Mouse (Mus musculus) G1E-ER4 (cell line): ENCODE measurements around the gene Mogat2. TPM values are rescaled to one million over a fixed set of nuclear protein-coding genes. Genes with fewer than 3 reads are reported as not detected.

Source experiments
- GATA1 ChIP-seq: IDR thresholded peaks from one replicate; pipeline ENCODE4 v1.8.0; 2012; ENCODE audit warnings: low read length, inconsistent platforms
- polyA plus RNA-seq: library from polyadenylated mRNA; stranded (reverse); fragments of >175 nt; gene quantifications from 2 replicates; pipeline ENCODE4 v1.2.3, GENCODE M21; 2012

The Mogat2 gene
- polyA plus RNA-seq, 1 experiment, result not detected

- TF ChIP-seq GATA1, result no peak
These were observed 53.0 kb downstream of the Mogat2 start for GRCm38 (mm10) chr7:99185405-99185804.

GRCm38 (mm10) chr7:99183751-99184150 lies 54.7 kb downstream of the Mogat2 start:
- TF ChIP-seq GATA1, result no peak

DNA sequence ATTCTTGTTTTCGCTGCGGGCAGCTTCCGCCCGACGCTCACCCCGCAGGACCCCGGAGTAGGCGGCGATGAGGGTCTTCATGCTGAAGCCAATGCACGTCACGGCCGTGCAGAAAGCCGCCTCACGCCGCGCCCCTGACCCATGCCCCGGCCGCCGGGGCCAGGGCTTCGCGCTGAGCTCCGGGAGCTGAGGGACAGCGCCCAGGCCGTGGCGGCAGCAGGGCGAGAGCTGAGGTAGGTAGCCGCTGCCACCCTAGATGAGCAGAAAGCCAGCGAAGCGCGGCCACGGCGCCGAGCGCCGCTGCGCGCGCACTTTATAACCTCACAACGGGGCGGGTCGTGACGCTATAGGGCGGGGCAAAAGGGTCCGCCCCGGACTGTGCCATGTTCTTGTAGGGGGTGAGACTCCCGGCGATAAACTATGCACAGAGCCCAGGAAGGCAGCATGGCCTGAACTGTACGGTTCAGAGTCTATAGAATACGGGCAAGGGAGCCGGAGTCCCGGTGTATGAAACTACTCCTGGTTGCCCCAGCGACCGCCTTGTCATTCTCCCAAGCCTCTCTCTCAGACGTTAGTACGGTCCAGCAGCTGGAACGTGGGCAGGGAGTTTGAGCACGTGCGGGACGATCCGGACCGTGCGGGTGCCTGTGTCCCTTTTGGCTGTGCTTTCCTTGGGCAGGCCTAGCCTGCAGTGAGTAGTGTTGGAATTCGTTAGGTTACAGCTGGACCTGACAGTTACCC lies 55.8 kb downstream of the Mogat2 start, which contains the start of gene Dgat2:
Gene Dgat2, minus strand, starts transcription at position 288 of the 741 bp plus-strand sequence.
- no peak for TF ChIP-seq GATA1

DNA sequence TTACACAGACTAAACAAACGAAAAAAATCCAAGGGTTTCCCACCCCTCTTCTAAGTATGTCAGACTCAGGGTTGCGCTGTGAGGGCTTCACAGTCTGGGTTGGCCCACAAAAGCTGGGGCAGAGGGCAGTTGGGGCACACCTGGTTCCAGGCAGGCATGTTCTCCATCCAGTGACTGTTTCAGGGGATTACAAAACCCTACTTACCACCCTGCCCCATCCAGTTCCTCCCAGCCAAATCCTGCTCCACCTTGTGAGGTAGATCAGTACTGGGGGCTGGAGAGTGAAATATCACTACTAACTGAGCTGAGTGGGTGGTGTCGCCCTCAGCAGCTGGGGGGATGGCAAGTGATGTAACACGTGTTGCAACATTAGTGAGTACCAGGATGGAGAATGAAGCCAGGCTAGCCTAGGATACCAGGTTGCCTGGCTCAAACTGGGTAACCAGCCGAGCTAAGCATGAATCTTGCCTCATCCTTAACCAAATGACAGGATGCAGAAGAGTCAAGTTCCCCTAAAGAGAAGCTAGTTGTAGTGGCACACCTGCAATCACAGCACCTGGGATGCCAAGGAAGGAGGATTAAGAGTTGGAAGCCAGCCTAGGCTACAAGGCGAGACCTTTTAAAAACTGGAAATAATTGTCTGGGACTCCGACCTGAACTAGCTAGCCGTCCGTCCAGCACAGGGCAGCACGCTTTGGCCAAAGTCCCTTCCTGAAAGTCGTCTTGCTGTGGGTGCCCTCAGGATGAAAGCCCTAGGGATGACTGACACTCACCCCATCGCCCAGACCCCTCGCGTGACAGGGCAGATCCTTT lies 56.6 kb downstream of the Mogat2 start:
- TF ChIP-seq GATA1, result no peak

- TF ChIP-seq GATA1, result no peak
These were observed 58.3 kb downstream of the Mogat2 start for GRCm38 (mm10) chr7:99180162-99180561.

- TF ChIP-seq GATA1, result no peak
These were observed 59.1 kb downstream of the Mogat2 start for GRCm38 (mm10) chr7:99179271-99179670.

DNA sequence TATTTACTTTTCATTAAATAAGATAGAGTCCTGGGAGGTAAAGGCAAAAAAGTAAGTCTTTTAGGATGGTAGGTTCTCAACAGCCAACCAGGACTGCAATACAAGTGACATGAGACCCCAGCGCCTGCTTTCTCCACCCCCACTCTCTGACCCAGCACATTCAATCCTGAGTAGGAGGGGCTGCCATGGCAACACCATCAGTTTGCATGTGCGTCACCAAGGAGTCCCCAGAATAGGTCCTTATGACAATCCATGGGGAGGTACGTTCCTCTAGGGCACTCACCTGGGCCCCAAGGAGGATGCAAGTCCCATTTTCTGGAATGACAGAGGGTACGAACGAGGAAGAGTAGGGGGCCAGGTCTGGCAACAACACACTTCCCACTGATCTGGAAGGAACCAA lies 61.0 kb downstream of the Mogat2 start:
- no peak for TF ChIP-seq GATA1

DNA sequence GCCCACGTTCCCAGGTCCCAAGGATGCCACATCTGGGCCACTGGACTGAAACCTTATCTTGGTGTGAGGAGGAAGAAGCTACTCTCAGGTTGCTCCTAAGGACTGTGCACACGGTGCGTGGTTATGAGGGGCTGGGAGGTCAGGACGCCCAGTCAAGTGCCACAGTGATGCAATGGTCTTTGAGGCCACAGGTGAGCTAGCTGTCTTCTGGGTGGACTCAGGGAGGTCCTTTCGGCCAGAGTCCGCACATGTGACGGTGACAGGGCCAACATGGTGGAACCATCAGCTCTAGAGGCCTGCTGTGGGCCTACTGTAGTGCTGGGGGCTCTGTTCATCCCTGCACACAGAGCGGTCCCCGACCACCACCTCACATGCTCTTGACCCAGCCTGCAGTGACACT lies 62.8 kb downstream of the Mogat2 start:
- no peak for TF ChIP-seq GATA1

- TF ChIP-seq GATA1, result no peak
These were observed 63.3 kb downstream of the Mogat2 start for GRCm38 (mm10) chr7:99175118-99175517.

DNA sequence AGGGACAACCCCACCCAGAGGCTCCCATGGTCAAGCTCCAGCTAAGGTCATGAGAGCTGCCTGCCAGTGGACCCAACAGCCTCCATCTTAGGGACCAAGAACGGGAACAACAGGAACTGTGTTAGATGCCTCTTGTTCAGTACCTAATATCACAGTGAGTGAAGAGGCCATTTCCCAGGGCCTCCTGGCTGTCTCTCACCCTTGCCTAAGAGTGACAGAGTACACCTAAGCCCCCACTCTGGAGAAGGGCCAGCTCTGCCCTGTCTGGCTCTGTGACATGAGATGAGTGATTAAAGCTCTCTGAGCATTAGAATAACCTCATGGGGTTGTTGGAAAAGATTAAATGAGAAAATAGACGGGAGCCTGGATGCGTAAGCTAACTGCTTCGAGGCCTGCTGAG lies 64.4 kb downstream of the Mogat2 start:
- TF ChIP-seq GATA1, result no peak

- no peak for TF ChIP-seq GATA1
These were observed 65.5 kb downstream of the Mogat2 start for GRCm38 (mm10) chr7:99172898-99173297.

GRCm38 (mm10) chr7:99171730-99172463 lies 66.5 kb downstream of the Mogat2 start:
- TF ChIP-seq GATA1, result no peak

DNA sequence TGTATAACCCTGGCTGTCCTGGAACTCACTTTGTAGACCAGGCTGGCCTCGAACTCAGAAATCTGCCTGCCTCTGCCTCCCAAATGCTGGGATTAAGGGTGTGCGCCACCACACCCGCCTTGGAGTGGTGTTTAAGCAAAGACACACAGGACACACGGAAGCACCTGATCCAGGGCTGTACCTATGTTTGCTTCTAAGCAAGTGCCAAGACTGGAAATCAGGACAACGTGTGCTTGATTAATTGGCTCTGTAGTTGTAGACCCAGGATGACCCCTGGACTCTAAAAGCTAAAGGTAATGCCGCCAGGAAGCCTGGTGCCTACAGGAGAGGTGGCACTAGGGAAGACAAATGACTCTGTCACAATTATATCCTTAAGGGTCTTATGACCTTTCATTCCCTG lies 67.9 kb downstream of the Mogat2 start:
- TF ChIP-seq GATA1, result no peak

GRCm38 (mm10) chr7:99169717-99170403 lies 68.6 kb downstream of the Mogat2 start:
- TF ChIP-seq GATA1, result no peak

Other genes starting within 250 kb of the Mogat2 start
- 15.3 TPM in 2 replicates for gene Uvrag, start 97.5 kb downstream of the Mogat2 start, polyA plus RNA-seq
- 0.03 and 0.04 TPM in 2 replicates for gene Dgat2, start 55.9 kb downstream of the Mogat2 start, polyA plus RNA-seq
- gene Map6, start 28.8 kb upstream of the Mogat2 start, polyA plus RNA-seq, result not detected in 2 replicates
- not detected in 2 replicates for gene Serpinh1, start 114.6 kb upstream of the Mogat2 start, polyA plus RNA-seq
- gene Gdpd5, start 142.8 kb upstream of the Mogat2 start, polyA plus RNA-seq, result 0.11 TPM in 1 of 2 replicates, not detected in the other
- not detected in 2 replicates for gene Klhl35, start 227.4 kb upstream of the Mogat2 start, polyA plus RNA-seq
- gene Rps3, start 245.1 kb upstream of the Mogat2 start, polyA plus RNA-seq, result 160 and 472 TPM in 2 replicates